Mouse (Mus musculus): ENCODE measurements around the gene Rps6kb1. TPM values are rescaled to one million over a fixed set of nuclear protein-coding genes. Genes with fewer than 3 reads are reported as not detected.
A peak's percentile ranks its signal among the peaks of the same experiment; 100 is the strongest.

Gene Rps6kb1
- polyA plus RNA-seq, 1 experiment from 2014 or later, result 40.7 TPM

- peak overlapping the region; percentile 99 for H3K27ac ChIP-seq (replicated peaks)
- DNase-seq (ENCODE audit: low spot score), result peak; percentile 64
- H3K27me3 ChIP-seq (ENCODE audit: control insufficient read depth, insufficient read depth, low read length), result no peaks in the 10 kb centered on the region
- H3K4me1 ChIP-seq (replicated peaks; ENCODE audit: control insufficient read depth, insufficient read depth), result 0 out of 2 replicates have a peak, but pooled peaks cover 2% of the 10 kb centered on the region
- H3K4me2 ChIP-seq (replicated peaks; ENCODE audit: low read depth), result peak overlapping the region; percentile 66
- H3K9ac ChIP-seq (ENCODE audit: low read length), result peak overlapping the region; percentile 98
- TF ChIP-seq CTCF (IDR thresholded peaks at IDR 0.05; ENCODE audit: low read depth) (no peak), EP300 (optimal IDR thresholded peaks at IDR 0.05) (no peak)
- WGBS, result 4% methylated on average over 12 of the region's 12 CpGs
- H3K36me3 ChIP-seq (ENCODE audit: control insufficient read depth, insufficient read depth, low read length), result no peaks in the 10 kb centered on the region
- H3K9me3 ChIP-seq (ENCODE audit: control insufficient read depth, low read length), result no peaks in the 10 kb centered on the region
- H3K4me3 ChIP-seq (ENCODE audit: low read depth, low read length), result peak overlapping the region; percentile 80
- no peak for ATAC-seq (ENCODE audit: low FRiP score, low TSS enrichment)
Measured at GRCm38 (mm10) chr11:86586177-86586867, 41.7 kb upstream of the Rps6kb1 start.

- H3K36me3 ChIP-seq (ENCODE audit: control insufficient read depth, insufficient read depth, low read length), result no peaks in the 10 kb centered on the region
- H3K4me3 ChIP-seq (ENCODE audit: low read depth, low read length), result peak overlapping the region; percentile 80
- ATAC-seq (ENCODE audit: low FRiP score, low TSS enrichment), result no peak
- 12% methylated on average over 3 of the region's 3 CpGs for WGBS
- peaks cover 2% of the 10 kb centered on the region; the same call in 1 of the 2 replicates for H3K4me1 ChIP-seq (replicated peaks; ENCODE audit: control insufficient read depth, insufficient read depth)
- H3K9ac ChIP-seq (ENCODE audit: low read length), result peak overlapping the region; percentile 98
- no peak for TF ChIP-seq EP300 (optimal IDR thresholded peaks at IDR 0.05)
- TF ChIP-seq CTCF (IDR thresholded peaks at IDR 0.05; ENCODE audit: low read depth), result no peak
- H3K27me3 ChIP-seq (ENCODE audit: control insufficient read depth, insufficient read depth, low read length), result no peaks in the 10 kb centered on the region
- H3K4me2 ChIP-seq (replicated peaks; ENCODE audit: low read depth), result peak overlapping the region; percentile 66
- peak overlapping the region; percentile 99 for H3K27ac ChIP-seq (replicated peaks)
- H3K9me3 ChIP-seq (ENCODE audit: control insufficient read depth, low read length), result no peaks in the 10 kb centered on the region
- DNase-seq (ENCODE audit: low spot score), result no peak
Measured at GRCm38 (mm10) chr11:86585598-86585984, 41.0 kb upstream of the Rps6kb1 start.

GRCm38 (mm10) chr11:86584898-86585597 lies 40.4 kb upstream of the Rps6kb1 start:
- 32% methylated on average over 7 of the region's 7 CpGs for WGBS
- no peaks in the 10 kb centered on the region for H3K27me3 ChIP-seq (ENCODE audit: control insufficient read depth, insufficient read depth, low read length)

GRCm38 (mm10) chr11:86583990-86584897 lies 39.6 kb upstream of the Rps6kb1 start:
- peak overlapping the region; percentile 80 for H3K4me3 ChIP-seq (ENCODE audit: low read depth, low read length)
- DNase-seq (ENCODE audit: low spot score), result no peak
- peak overlapping the region; percentile 98 for H3K9ac ChIP-seq (ENCODE audit: low read length)
- H3K4me2 ChIP-seq (replicated peaks; ENCODE audit: low read depth), result peak overlapping the region; percentile 66
- ATAC-seq (ENCODE audit: low FRiP score, low TSS enrichment), result no peak
- no peaks in the 10 kb centered on the region for H3K36me3 ChIP-seq (ENCODE audit: control insufficient read depth, insufficient read depth, low read length)
- no peak for TF ChIP-seq EP300 (optimal IDR thresholded peaks at IDR 0.05)
- TF ChIP-seq CTCF (IDR thresholded peaks at IDR 0.05; ENCODE audit: low read depth), result no peak
- H3K4me1 ChIP-seq (replicated peaks; ENCODE audit: control insufficient read depth, insufficient read depth), result peaks cover 8% of the 10 kb centered on the region
- H3K27ac ChIP-seq (replicated peaks), result peak overlapping the region; percentile 99
- no peaks in the 10 kb centered on the region for H3K9me3 ChIP-seq (ENCODE audit: control insufficient read depth, low read length)
- H3K27me3 ChIP-seq (ENCODE audit: control insufficient read depth, insufficient read depth, low read length), result no peaks in the 10 kb centered on the region
- WGBS, result 62% methylated on average over 14 of the region's 14 CpGs

More at GRCm38 (mm10) chr11:86584898-86585597, 40.4 kb upstream of the Rps6kb1 start:
- DNase-seq (ENCODE audit: low spot score) (no peak), ATAC-seq (ENCODE audit: low FRiP score, low TSS enrichment) (no peak)
- Histone ChIP-seq H3K9me3 (ENCODE audit: control insufficient read depth, low read length) (no peaks in the 10 kb centered on the region), H3K4me3 (ENCODE audit: low read depth, low read length) (peak overlapping the region; percentile 80), H3K36me3 (ENCODE audit: control insufficient read depth, insufficient read depth, low read length) (no peaks in the 10 kb centered on the region), H3K9ac (ENCODE audit: low read length) (peak overlapping the region; percentile 98), H3K27ac (replicated peaks) (peak overlapping the region; percentile 99), H3K4me2 (replicated peaks; ENCODE audit: low read depth) (peak overlapping the region; percentile 66), H3K4me1 (replicated peaks; ENCODE audit: control insufficient read depth, insufficient read depth) (peaks cover 2% of the 10 kb centered on the region; the same call in 1 of the 2 replicates)
- no peak for TF ChIP-seq EP300 (optimal IDR thresholded peaks at IDR 0.05)
- no peak for TF ChIP-seq CTCF (IDR thresholded peaks at IDR 0.05; ENCODE audit: low read depth)

GRCm38 (mm10) chr11:86583313-86583825 lies 38.8 kb upstream of the Rps6kb1 start:
- Histone ChIP-seq H3K4me3 (ENCODE audit: low read depth, low read length) (no peak overlapping the region), H3K36me3 (ENCODE audit: control insufficient read depth, insufficient read depth, low read length) (no peaks in the 10 kb centered on the region), H3K27ac (replicated peaks) (0 out of 2 replicates have a peak overlapping the region, but pooled peaks have one; percentile 99), H3K4me1 (replicated peaks; ENCODE audit: control insufficient read depth, insufficient read depth) (peaks cover 10% of the 10 kb centered on the region), H3K9me3 (ENCODE audit: control insufficient read depth, low read length) (no peaks in the 10 kb centered on the region), H3K27me3 (ENCODE audit: control insufficient read depth, insufficient read depth, low read length) (no peaks in the 10 kb centered on the region), H3K4me2 (replicated peaks; ENCODE audit: low read depth) (no peak overlapping the region), H3K9ac (ENCODE audit: low read length) (no peak overlapping the region)
- ATAC-seq (ENCODE audit: low FRiP score, low TSS enrichment), result no peak
- WGBS, result 85% methylated on average over 3 of the region's 3 CpGs
- TF ChIP-seq CTCF (IDR thresholded peaks at IDR 0.05; ENCODE audit: low read depth) (no peak), EP300 (optimal IDR thresholded peaks at IDR 0.05) (no peak)
- DNase-seq (ENCODE audit: low spot score), result no peak
